Mouse (Mus musculus): ENCODE data around the gene Mrpl18. TPM values are rescaled to one million over a fixed set of nuclear protein-coding genes. Genes with fewer than 3 reads are reported as not detected.

The Mrpl18 gene
- total and polyA plus RNA-seq, 3 experiments, result 202 to 257 TPM; not detected in 1

DNA sequence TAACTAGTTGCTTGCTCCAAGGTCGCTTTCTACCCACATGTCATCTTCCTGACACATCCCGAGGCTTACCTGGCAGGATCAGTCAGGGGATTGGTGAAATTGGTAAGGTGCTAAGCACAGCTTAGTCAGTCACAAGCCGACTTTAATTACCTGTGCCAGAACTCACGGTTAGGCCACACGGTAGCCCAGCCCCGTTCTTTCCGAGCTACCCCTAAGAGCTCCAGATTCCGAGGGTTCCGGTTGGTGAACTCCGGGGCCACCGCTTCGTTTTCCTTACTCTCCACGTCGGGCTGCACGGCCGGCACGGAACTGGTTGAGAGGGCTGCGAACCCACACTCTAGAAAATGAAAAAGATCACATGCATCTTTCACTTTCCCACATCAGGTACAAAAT lies 661 bp downstream of the Mrpl18 start, which contains the start of gene Tcp1:
Gene Tcp1 (plus strand): TSS at position 214 of the 393 bp plus-strand sequence.
- peaks cover 41% of the 10 kb centered on the region for H3K79me2 ChIP-seq (ENCODE audit: control insufficient read depth, insufficient read depth, low read length, poor library complexity)
- peaks cover 0 to 6% of the 10 kb centered on the region in 2 experiments; a peak in 2 of 4 replicates for H3K4me1 ChIP-seq (ENCODE audit: control insufficient read depth in 1 of 2, insufficient read depth in 2 of 2, low read length in 2 of 2)
- H3K9me3 ChIP-seq (replicated peaks; ENCODE audit: insufficient read depth, low read length), result no peaks in the 10 kb centered on the region
- H3K4me3 ChIP-seq (ENCODE audit: control insufficient read depth in 1 of 2, insufficient read depth in 1 of 2, low read depth in 2 of 2, low read length in 2 of 2), result peak within 1 kb of the TSS; percentile 65 to 97
- H3K36me3 ChIP-seq (ENCODE audit: control insufficient read depth in 1 of 2, insufficient read depth in 2 of 2, low read length in 2 of 2), result peaks cover 31 to 36% of the 10 kb centered on the region in 2 experiments
- DNase-seq (ENCODE audit: low read depth, low spot score), result no peak
- no peaks in the 10 kb centered on the region for H3K27me3 ChIP-seq (ENCODE audit: control insufficient read depth in 1 of 2, insufficient read depth in 2 of 2, low read length in 2 of 2)
- peak within 1 kb of the TSS; percentile 92 for H3K27ac ChIP-seq (ENCODE audit: control insufficient read depth, low read depth, low read length)
- TF ChIP-seq GATA1 (IDR thresholded peaks at IDR 0.05; ENCODE audit: low read depth, low read length) (no peak), MYC (IDR thresholded peaks at IDR 0.05; ENCODE audit: low read depth, low read length) (no peak; the same call in 1 of the 2 replicates), USF1 (IDR thresholded peaks at IDR 0.05; ENCODE audit: low read depth, low read length) (no peak), TBP (IDR thresholded peaks at IDR 0.05; ENCODE audit: low read depth, low read length) (no peak; the same call in 1 of the 2 replicates), RAD21 (IDR thresholded peaks at IDR 0.05; ENCODE audit: low read depth, low read length) (no peak), POLR2A (IDR thresholded peaks at IDR 0.05; ENCODE audit: control insufficient read depth in 1 of 2, insufficient read depth in 1 of 2, low read depth in 1 of 2, low read length in 2 of 2, poor library complexity in 1 of 2) (0 out of 4 replicates have a peak, but pooled peaks of 1 of the 2 experiments have one; percentile 8), EP300 (IDR thresholded peaks at IDR 0.05; ENCODE audit: low read depth in 1 of 2, low read length in 2 of 2) (no peak), CTCF (IDR thresholded peaks at IDR 0.05 in 2 of 3, conservative IDR thresholded peaks at IDR 0.05 in 1 of 3; ENCODE audit: control insufficient read depth in 1 of 3, insufficient read depth in 1 of 3, low read depth in 2 of 3, low read length in 3 of 3, poor library complexity in 1 of 3, severe bottlenecking in 1 of 3) (no peak), ZNF384 (IDR thresholded peaks at IDR 0.05; ENCODE audit: low read depth, low read length) (no peak), E2F4 (IDR thresholded peaks at IDR 0.05; ENCODE audit: borderline replicate concordance, low read depth, low read length) (no peak), NELFE (IDR thresholded peaks at IDR 0.05; ENCODE audit: low read depth, low read length) (no peak), POLR2AphosphoS2 (IDR thresholded peaks at IDR 0.05; ENCODE audit: low read length) (no peak), SIN3A (IDR thresholded peaks at IDR 0.05; ENCODE audit: low read length) (peak; percentile 11; the same call in 1 of the 2 replicates), JUND (IDR thresholded peaks at IDR 0.05; ENCODE audit: low read depth, low read length) (no peak), ZMIZ1 (IDR thresholded peaks at IDR 0.05; ENCODE audit: low read depth, low read length) (no peak), KAT2A (conservative IDR thresholded peaks at IDR 0.05; ENCODE audit: low read depth, low read length) (no peak), HCFC1 (IDR thresholded peaks at IDR 0.05; ENCODE audit: low read depth, low read length) (no peak), TAL1 (IDR thresholded peaks at IDR 0.05; ENCODE audit: low read length) (no peak), TCF12 (IDR thresholded peaks at IDR 0.05; ENCODE audit: low read depth, low read length) (no peak), BHLHE40 (IDR thresholded peaks at IDR 0.05; ENCODE audit: borderline replicate concordance, low read depth, low read length) (no peak), ELF1 (IDR thresholded peaks at IDR 0.05; ENCODE audit: low read depth, low read length) (no peak), MXI1 (IDR thresholded peaks at IDR 0.05; ENCODE audit: low read depth, low read length) (peak; percentile 45; the same call in 1 of the 2 replicates), CHD2 (IDR thresholded peaks at IDR 0.05; ENCODE audit: low read length) (no peak), MAZ (IDR thresholded peaks at IDR 0.05; ENCODE audit: low read depth, low read length) (no peak), POLR2AphosphoS5 (IDR thresholded peaks at IDR 0.05; ENCODE audit: borderline replicate concordance, low read depth, low read length) (no peak)
- H3K9ac ChIP-seq (ENCODE audit: control insufficient read depth, low read depth, low read length, poor library complexity, severe bottlenecking), result peak within 1 kb of the TSS; percentile 93

All from MEL (cell line).